Mouse (Mus musculus) hindbrain, postnatal 0 days (tissue): Measurements from ENCODE around the gene Hist1h2be. TPM values are rescaled to one million over a fixed set of nuclear protein-coding genes. Genes with fewer than 3 reads are reported as not detected.
"Not testable (repeated sequence)": the region's sequence is repeated elsewhere in the genome, so short reads cannot be mapped to it uniquely, and the experiment has no call there.

ENCODE experiments used
- ATAC-seq: fragments of 200-750 bp; cut with Nextera tagmentation; 2 replicates; pipeline ENCODE4 v1.8.0; 2017; ENCODE audit warnings: mild to moderate bottlenecking, moderate TSS enrichment, moderate library complexity
- DNase-seq: peaks from one replicate; pipeline ENCODE4 v3.0.0-alpha.2; 2015; ENCODE audit warnings: low spot score
- H3K27ac ChIP-seq: fragments of 300-500 bp; sonication (generic); 2 replicates; pipeline ENCODE4 v1.5.1; 2014; ENCODE audit warnings: mild to moderate bottlenecking
- H3K27me3 ChIP-seq: fragments of 300-500 bp; sonication (generic); 2 replicates; pipeline ENCODE4 v1.6.1; 2014; ENCODE audit warnings: low read length, mixed read lengths; ENCODE audit not compliant: insufficient read depth
- H3K36me3 ChIP-seq: fragments of 300-500 bp; sonication (generic); 2 replicates; pipeline ENCODE4 v1.6.1; 2014; ENCODE audit warnings: low read length, mixed read lengths; ENCODE audit not compliant: insufficient read depth
- H3K4me1 ChIP-seq: fragments of 300-500 bp; sonication (generic); 2 replicates; pipeline ENCODE4 v1.6.1; 2014; ENCODE audit warnings: antibody characterized with exemption, low read length, mixed read lengths; ENCODE audit not compliant: insufficient read depth
- H3K4me2 ChIP-seq: fragments of 300-500 bp; sonication (generic); 2 replicates; pipeline ENCODE4 v1.6.1; 2014; ENCODE audit warnings: low read depth, mild to moderate bottlenecking, low read length, moderate library complexity, mixed read lengths
- H3K4me3 ChIP-seq: fragments of 300-500 bp; sonication (generic); 2 replicates; pipeline ENCODE4 v1.5.1; 2014; ENCODE audit warnings: low read length
- H3K9ac ChIP-seq: fragments of 300-500 bp; sonication (generic); replicated peaks from 2 replicates; pipeline ENCODE4 v1.6.1; 2014; ENCODE audit warnings: mild to moderate bottlenecking, low read length, moderate library complexity, mixed read lengths
- H3K9me3 ChIP-seq: fragments of 300-500 bp; sonication (generic); 2 replicates; pipeline ENCODE4 v1.6.1; 2016; ENCODE audit warnings: low read length, mixed read lengths
- CTCF ChIP-seq: IDR thresholded peaks from 2 replicates; pipeline ENCODE4 v1.5.1; 2016; ENCODE audit warnings: antibody characterized with exemption, control low read depth, low read depth
- WGBS: fragments of 180-500 bp; shearing (Covaris S2); extraction: QIAGEN DNeasy Blood & Tissue Kit; methylation state at CpG from one replicate; pipeline ENCODE4 v1.1.7; 2014; 5-methylcytosine and 5-hydroxymethylcytosine counted together
- polyA plus RNA-seq: library from polyadenylated mRNA; unstranded; fragments of >200 nt; fragmentation: Nextera tagmentation; extraction: Ambion mirVana; gene quantifications from 2 replicates; pipeline ENCODE4 v1.2.1, GENCODE M21; 2015
- total RNA-seq: library from RNA; depleted of rRNA; stranded (reverse); fragments of >200 nt; gene quantifications from 2 replicates; pipeline ENCODE4 v1.2.3, GENCODE M21; 2014

Hist1h2be gene
- total and polyA plus RNA-seq, 2 experiments from 2014 or later, result 0.41 to 304 TPM

DNA sequence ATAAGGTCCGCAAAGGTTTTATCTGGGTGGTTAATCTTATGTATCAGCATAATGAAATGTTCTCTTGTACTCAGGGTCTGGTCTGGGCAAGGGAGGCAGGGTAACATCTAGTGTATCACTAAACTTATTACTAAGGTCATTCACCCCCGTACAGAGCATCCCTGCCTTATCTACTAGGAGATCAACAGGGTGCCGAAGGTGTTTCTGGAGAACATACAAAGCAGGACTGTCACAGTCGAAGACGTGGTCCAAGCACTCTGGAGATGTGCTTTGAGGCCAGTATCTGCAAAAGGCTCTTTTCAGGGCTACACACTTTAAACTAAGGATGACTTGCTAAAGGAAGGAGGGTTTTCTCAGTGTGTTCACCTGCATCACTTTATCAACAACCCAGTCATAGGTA is 74.2 kb downstream of the Hist1h2be start:
- Histone ChIP-seq H3K27me3 (no peaks in the 10 kb centered on the region), H3K4me2 (no peak overlapping the region), H3K36me3 (no peaks in the 10 kb centered on the region), H3K4me3 (no peak overlapping the region), H3K9me3 (no peaks in the 10 kb centered on the region), H3K4me1 (no peaks in the 10 kb centered on the region), H3K27ac (no peak overlapping the region), H3K9ac (no peak overlapping the region)
- no peak for TF ChIP-seq CTCF
- DNase-seq, result no peak
- no peak for ATAC-seq
- 81% methylated on average over 5 of the region's 5 CpGs for WGBS

DNA sequence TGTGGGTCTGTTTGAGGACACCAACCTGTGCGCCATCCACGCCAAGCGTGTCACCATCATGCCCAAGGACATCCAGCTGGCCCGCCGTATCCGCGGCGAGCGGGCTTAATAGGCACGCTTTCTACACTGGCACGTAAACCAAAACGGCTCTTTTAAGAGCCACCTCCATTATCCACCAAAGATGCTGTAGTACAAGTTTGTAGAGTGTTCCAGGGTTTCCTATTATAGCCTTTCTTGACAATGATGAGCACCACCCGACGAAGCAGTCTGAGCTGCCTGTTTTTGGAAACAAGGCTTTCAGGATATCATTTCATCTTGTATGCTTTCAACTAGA is 76.2 kb downstream of the Hist1h2be start:
- H3K4me3 ChIP-seq, result peak overlapping the region; percentile 47
- not testable (repeated sequence) for H3K27me3 ChIP-seq, DNase-seq, H3K9me3 ChIP-seq, H3K27ac ChIP-seq, H3K36me3 ChIP-seq, H3K9ac ChIP-seq, H3K4me1 ChIP-seq, ATAC-seq
- H3K4me2 ChIP-seq, result peak overlapping the region; percentile 79; the same call in 1 of the 2 replicates
- 0% methylated on average over 12 of the region's 14 CpGs for WGBS

DNA sequence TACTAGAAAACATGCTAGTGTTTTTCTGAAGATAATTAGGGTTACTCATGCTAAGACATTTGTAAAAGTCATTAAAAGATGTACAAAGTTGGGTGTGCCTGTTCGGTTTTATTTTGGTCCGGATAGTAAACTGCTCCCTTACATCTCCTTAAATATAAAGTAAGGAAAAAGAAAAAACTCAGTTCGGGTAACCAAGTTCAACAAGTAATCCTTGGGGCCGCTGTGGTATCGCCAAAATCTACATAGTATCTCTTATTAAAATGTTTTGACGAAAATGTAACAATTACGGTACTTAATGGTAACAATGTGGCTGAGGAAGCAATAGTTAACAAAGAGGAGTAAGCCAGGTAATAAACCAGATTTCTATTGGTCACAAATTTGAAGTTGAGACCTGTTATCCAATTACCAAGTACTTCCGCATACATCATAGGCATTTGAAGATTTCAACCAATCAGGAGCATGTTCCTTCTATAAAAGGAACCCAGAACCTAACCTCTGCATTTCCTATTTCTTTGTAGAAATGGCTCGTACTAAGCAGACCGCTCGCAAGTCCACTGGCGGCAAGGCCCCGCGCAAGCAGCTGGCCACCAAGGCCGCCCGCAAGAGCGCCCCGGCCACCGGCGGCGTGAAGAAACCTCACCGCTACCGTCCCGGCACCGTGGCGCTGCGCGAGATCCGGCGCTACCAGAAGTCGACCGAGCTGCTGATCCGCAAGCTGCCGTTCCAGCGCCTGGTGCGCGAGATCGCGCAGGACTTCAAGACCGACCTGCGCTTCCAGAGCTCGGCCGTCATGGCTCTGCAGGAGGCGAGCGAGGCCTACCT is 76.7 kb downstream of the Hist1h2be start, which contains the start of gene Hist1h3f:
Hist1h3f (plus strand) TSS at position 88 of the 822 bp plus-strand sequence.
- Histone ChIP-seq H3K4me3 (peak within 1 kb of the TSS; percentile 47), H3K9ac (no peak within 1 kb of the TSS; the same call in 1 of the 2 replicates), H3K27me3 (no peaks in the 10 kb centered on the region), H3K27ac (peak within 1 kb of the TSS; percentile 88), H3K36me3 (no peaks in the 10 kb centered on the region), H3K9me3 (no peaks in the 10 kb centered on the region), H3K4me2 (peak within 1 kb of the TSS; percentile 79), H3K4me1 (no peaks in the 10 kb centered on the region)
- 1% methylated on average over 22 of the region's 45 CpGs for WGBS
- DNase-seq (peak; percentile 96), ATAC-seq (peak; percentile 97)
- TF ChIP-seq CTCF, result no peak

DNA sequence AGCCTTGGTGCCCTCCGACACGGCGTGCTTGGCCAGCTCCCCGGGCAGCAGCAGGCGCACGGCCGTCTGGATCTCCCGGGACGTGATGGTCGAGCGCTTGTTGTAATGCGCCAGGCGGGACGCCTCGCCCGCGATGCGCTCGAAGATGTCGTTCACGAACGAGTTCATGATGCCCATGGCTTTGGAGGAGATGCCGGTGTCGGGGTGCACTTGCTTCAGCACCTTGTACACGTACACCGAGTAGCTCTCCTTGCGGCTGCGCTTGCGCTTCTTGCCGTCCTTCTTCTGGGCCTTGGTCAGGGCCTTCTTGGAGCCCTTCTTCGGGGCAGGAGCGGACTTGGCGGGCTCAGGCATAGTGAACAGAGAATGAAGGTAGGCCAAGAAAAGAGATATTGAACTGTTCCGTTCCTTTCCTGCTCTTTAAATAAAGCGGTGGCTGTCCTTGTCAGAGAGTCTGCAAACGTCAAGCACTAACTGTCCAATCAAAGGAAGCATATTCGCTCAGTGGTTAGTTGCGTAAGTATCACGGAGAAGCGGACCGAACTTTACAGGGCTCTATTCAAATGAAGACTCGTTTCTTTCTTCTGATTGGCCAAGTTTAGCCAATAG is 77.8 kb downstream of the Hist1h2be start, which contains the start of gene Hist1h2bh:
Hist1h2bh (minus strand) TSS at position 394 of the 609 bp plus-strand sequence.
- under 1% methylated on average over 35 of the region's 42 CpGs for WGBS
- Histone ChIP-seq H3K4me2 (peak within 1 kb of the TSS; percentile 79), H3K4me3 (peak within 1 kb of the TSS; percentile 47), H3K9ac (peak within 1 kb of the TSS; percentile 21; the same call in 1 of the 2 replicates), H3K27ac (peak within 1 kb of the TSS; percentile 88)
- DNase-seq (peak; percentile 91), ATAC-seq (peak; percentile 88)
- not testable (repeated sequence) for H3K36me3 ChIP-seq, H3K27me3 ChIP-seq, H3K9me3 ChIP-seq, H3K4me1 ChIP-seq

DNA sequence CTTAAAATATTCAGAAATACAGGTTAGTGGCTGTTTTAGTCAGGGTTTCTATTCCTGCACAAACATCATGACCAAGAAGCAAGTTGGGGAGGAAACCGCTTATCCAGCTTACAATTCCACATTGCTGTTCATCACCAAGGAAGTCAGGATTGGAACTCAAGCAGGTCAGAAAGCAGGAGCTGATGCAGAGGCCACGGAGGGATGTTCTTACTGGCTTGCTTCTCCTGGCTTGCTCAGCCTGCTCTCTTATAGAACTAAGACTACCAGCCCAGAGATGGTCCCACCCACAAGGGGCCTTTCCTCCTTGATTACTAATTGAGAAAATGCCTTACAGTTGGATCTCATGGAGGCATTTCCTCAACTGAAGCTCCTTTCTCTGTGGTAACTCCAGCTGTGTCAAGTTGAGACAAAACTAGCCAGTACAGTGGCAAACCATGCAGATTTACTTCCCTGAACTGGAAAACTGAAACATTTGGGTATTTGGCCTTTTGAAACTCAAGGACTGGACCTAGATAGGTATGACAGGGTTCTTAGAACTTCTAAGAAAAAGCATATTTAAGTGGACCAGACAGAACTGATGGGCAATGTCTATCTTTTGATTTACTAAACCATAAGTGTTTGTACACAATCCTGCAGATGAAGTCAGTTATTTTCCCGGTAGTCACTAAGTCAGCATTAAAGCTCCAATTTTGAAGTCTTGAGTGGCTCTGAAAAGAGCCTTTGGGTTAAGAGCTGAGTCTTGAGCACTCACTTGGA is 78.5 kb downstream of the Hist1h2be start:
- not testable (repeated sequence) for H3K36me3 ChIP-seq, H3K4me1 ChIP-seq, H3K27me3 ChIP-seq, ATAC-seq, H3K9me3 ChIP-seq, DNase-seq
- peak overlapping the region; percentile 21; the same call in 1 of the 2 replicates for H3K9ac ChIP-seq
- peak overlapping the region; percentile 47 for H3K4me3 ChIP-seq
- WGBS, result 3% methylated on average over 3 of the region's 3 CpGs
- peak overlapping the region; percentile 79 for H3K4me2 ChIP-seq
- peak overlapping the region; percentile 67; the same call in 1 of the 2 replicates for H3K27ac ChIP-seq

DNA sequence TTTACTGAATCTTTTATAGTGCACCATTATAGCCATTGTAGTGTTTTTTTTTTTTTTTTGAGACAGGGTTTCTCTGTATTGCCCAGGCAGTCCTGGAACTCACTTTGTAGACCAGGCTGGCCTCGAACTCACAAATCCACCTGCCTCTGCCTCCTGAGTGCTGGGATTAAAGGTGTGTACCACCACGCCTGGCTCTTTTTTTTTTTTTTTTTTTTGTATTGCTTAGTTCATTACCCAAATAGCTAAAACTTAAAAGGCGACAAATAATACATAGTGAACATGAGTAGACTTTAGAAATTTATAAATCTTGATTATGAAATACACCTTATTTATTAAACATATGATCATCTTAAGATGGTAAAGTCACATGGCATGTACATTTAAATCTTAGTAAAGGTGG is 79.4 kb downstream of the Hist1h2be start:
- 81% methylated on average over 3 of the region's 3 CpGs for WGBS
- no peak for TF ChIP-seq CTCF
- no peak for DNase-seq
- H3K4me2 ChIP-seq, result no peak overlapping the region
- H3K27me3 ChIP-seq, result no peaks in the 10 kb centered on the region
- H3K9ac ChIP-seq, result no peak overlapping the region
- no peak overlapping the region for H3K4me3 ChIP-seq
- H3K4me1 ChIP-seq, result no peaks in the 10 kb centered on the region
- H3K36me3 ChIP-seq, result no peaks in the 10 kb centered on the region
- no peaks in the 10 kb centered on the region for H3K9me3 ChIP-seq
- no peak overlapping the region for H3K27ac ChIP-seq
- ATAC-seq, result no peak

DNA sequence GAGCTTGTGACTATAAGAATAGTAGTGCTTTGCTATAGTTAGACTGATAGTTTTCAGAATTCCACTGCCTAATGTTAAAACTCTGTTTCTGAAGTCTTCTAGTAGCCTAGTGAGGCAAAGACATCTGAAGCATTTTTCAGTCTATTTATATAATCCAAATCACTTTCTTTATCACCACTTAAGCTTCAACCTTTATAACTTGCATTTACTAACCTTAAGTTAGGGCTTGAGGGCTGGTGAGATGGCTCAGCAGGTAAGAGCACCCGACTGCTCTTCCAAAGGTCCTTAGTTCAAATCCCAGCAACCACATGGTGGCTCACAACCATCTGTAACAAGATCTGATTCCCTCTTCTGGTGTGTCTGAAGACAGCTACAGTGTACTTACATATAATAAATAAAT is 81.1 kb downstream of the Hist1h2be start:
- not testable (repeated sequence) for ATAC-seq, H3K4me2 ChIP-seq, H3K27me3 ChIP-seq, H3K9ac ChIP-seq, H3K27ac ChIP-seq, H3K4me1 ChIP-seq, H3K36me3 ChIP-seq, H3K9me3 ChIP-seq, H3K4me3 ChIP-seq, DNase-seq
- WGBS, result 87% methylated on average over 1 of the region's 1 CpGs
